Mouse (Mus musculus): Measurements from ENCODE around the gene Glipr2. TPM values are rescaled to one million over a fixed set of nuclear protein-coding genes. Genes with fewer than 3 reads are reported as not detected.

Gene Glipr2
- total RNA-seq (2014; rRNA removed) = 0.83 and 2.0 TPM in 2 replicates
- 0.67 and 1.2 TPM in 2 replicates for polyA plus RNA-seq (2012; rRNA removed)

DNA sequence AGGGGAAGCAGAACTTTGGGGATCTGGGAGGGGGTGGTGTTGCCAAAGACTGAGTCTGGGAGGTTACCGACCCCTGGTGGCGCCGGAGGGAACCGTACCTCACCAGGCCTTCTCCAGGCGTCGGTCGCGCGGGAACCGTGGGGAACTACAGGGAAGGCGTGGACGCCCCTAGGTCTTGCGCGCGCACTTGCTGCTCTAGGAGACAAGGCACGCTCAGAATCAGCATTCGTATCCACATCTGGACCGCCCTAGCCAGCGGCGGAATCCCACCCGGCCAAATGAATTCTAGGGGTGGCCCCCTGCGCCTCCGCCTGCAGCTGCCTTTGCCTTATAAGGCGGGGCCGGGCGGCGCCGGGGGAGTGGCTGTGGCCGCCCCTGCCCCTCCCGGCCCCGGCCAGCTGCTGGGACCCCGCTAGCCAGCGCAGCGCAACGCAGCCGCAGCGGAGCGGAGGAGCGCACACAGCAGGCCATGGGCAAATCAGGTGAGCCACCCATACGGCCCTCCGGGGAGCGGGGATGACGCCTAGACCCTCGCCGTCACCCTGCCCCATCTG, at the start of gene Glipr2:
TSS of gene Glipr2 (plus strand) at position 110 of the 554 bp plus-strand sequence.
- Histone ChIP-seq H3K4me3 (ENCODE audit: insufficient read depth, low read depth, low read length) (peak within 1 kb of the TSS; percentile 53), H3K79me2 (ENCODE audit: control insufficient read depth, insufficient read depth, low read length) (no peaks in the 10 kb centered on the region), H3K36me3 (ENCODE audit: control insufficient read depth, insufficient read depth, low read length) (no peaks in the 10 kb centered on the region), H3K4me1 (ENCODE audit: control insufficient read depth, insufficient read depth, low read length) (peaks cover 5% of the 10 kb centered on the region), H3K27ac (replicated peaks; ENCODE audit: insufficient read depth, low read depth, low read length) (no peak within 1 kb of the TSS), H3K27me3 (ENCODE audit: control insufficient read depth, insufficient read depth, low read length) (0 out of 2 replicates have a peak, but pooled peaks cover 2% of the 10 kb centered on the region), H3K9ac (ENCODE audit: low read depth, low read length) (peak within 1 kb of the TSS; percentile 24)
- WGBS = 2% methylated on average over 45 of the region's 45 CpGs
- no peak for DNase-seq (ENCODE audit: extremely low read depth, low read depth, low spot score)
- TF ChIP-seq POLR2A (IDR thresholded peaks at IDR 0.05; ENCODE audit: extremely low read depth, insufficient read depth, low read length) (no peak), CTCF (IDR thresholded peaks at IDR 0.05; ENCODE audit: low read depth, low read length) (peak; percentile 78)

DNA sequence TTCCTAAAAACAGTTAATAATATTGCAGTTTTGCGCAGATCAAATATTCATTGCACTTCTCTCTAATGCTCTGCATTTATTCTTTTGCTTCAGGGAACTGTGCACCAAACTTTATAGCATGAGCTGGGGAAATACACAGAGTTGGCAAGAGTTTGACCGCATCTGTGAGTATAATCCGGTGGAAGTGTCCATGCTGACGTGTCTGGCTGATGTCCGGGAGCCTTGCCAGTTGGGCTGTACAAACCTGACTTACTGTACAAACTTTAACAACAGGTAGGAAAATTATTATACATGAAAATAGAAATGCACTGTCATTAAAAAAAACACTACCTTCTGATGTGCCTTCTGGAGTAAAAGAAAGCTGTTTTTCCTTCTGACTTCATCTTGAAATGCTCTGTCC, 39.0 kb upstream of the Glipr2 start:
- Histone ChIP-seq H3K27me3 (ENCODE audit: control insufficient read depth, insufficient read depth, low read length) (no peaks in the 10 kb centered on the region), H3K36me3 (ENCODE audit: control insufficient read depth, insufficient read depth, low read length) (0 out of 2 replicates have a peak, but pooled peaks cover 2% of the 10 kb centered on the region), H3K79me2 (ENCODE audit: control insufficient read depth, insufficient read depth, low read length) (no peaks in the 10 kb centered on the region), H3K9ac (ENCODE audit: low read depth, low read length) (no peak overlapping the region), H3K4me1 (ENCODE audit: control insufficient read depth, insufficient read depth, low read length) (no peaks in the 10 kb centered on the region), H3K27ac (replicated peaks; ENCODE audit: insufficient read depth, low read depth, low read length) (no peak overlapping the region), H3K4me3 (ENCODE audit: insufficient read depth, low read depth, low read length) (no peak overlapping the region)
- TF ChIP-seq POLR2A (IDR thresholded peaks at IDR 0.05; ENCODE audit: extremely low read depth, insufficient read depth, low read length) (no peak), CTCF (IDR thresholded peaks at IDR 0.05; ENCODE audit: low read depth, low read length) (no peak)
- 89% methylated on average over 5 of the region's 5 CpGs for WGBS
- DNase-seq (ENCODE audit: extremely low read depth, low read depth, low spot score) = no peak

DNA sequence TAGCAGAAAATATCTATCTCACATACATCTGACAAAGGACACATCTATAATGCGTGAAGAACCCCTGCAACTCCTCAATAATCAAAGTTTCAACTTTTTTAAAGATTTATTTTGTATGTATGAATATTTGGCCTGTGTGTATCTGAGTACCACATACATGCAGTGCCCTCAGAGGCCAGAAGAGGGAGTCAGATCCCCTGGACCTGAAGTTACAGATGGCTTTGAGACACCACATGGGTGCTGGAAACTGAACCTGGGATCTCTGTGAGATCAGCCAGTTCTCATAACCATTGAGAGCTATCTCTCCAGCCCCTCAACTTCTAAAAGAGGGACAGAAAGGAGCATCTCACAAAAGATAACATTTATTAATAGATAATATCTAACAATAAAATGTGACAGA, 36.6 kb upstream of the Glipr2 start:
- Histone ChIP-seq H3K9ac (ENCODE audit: low read depth, low read length) (no peak overlapping the region), H3K79me2 (ENCODE audit: control insufficient read depth, insufficient read depth, low read length) (no peaks in the 10 kb centered on the region), H3K36me3 (ENCODE audit: control insufficient read depth, insufficient read depth, low read length) (0 out of 2 replicates have a peak, but pooled peaks cover 2% of the 10 kb centered on the region), H3K4me1 (ENCODE audit: control insufficient read depth, insufficient read depth, low read length) (no peaks in the 10 kb centered on the region), H3K27me3 (ENCODE audit: control insufficient read depth, insufficient read depth, low read length) (no peaks in the 10 kb centered on the region), H3K27ac (replicated peaks; ENCODE audit: insufficient read depth, low read depth, low read length) (no peak overlapping the region), H3K4me3 (ENCODE audit: insufficient read depth, low read depth, low read length) (no peak overlapping the region)
- no peak; the same call in 1 of the 2 replicates for TF ChIP-seq CTCF (IDR thresholded peaks at IDR 0.05; ENCODE audit: low read depth, low read length)
- no peak for TF ChIP-seq POLR2A (IDR thresholded peaks at IDR 0.05; ENCODE audit: extremely low read depth, insufficient read depth, low read length)
- 100% methylated on average over 1 of the region's 1 CpGs for WGBS
- no peak for DNase-seq (ENCODE audit: extremely low read depth, low read depth, low spot score)

DNA sequence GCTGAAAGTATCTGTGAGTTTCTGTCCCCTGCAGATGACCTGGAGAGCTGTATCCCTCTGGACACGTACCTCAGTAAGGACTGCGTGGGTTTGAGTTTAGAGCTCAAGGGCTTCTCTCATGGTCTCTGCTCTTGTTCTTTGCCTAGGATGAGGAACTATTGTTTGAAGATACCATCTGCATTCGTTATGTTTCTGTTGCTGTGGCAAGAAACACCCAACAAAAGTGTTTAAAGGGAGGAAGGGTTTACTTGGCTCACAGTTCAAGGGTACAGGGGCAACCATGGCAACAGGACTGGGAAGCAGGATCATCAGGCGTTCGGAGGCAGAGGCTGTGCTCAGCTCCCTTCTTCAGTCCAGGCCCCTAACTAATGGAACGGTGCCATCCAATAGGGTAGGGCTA, 32.1 kb upstream of the Glipr2 start:
- no peaks in the 10 kb centered on the region for H3K79me2 ChIP-seq (ENCODE audit: control insufficient read depth, insufficient read depth, low read length)
- no peak for DNase-seq (ENCODE audit: extremely low read depth, low read depth, low spot score)
- TF ChIP-seq POLR2A (IDR thresholded peaks at IDR 0.05; ENCODE audit: extremely low read depth, insufficient read depth, low read length) = no peak
- no peak for TF ChIP-seq CTCF (IDR thresholded peaks at IDR 0.05; ENCODE audit: low read depth, low read length)
- no peaks in the 10 kb centered on the region for H3K4me1 ChIP-seq (ENCODE audit: control insufficient read depth, insufficient read depth, low read length)
- no peak overlapping the region for H3K9ac ChIP-seq (ENCODE audit: low read depth, low read length)
- H3K27me3 ChIP-seq (ENCODE audit: control insufficient read depth, insufficient read depth, low read length) = no peaks in the 10 kb centered on the region
- 75% methylated on average over 6 of the region's 6 CpGs for WGBS
- no peak overlapping the region for H3K27ac ChIP-seq (replicated peaks; ENCODE audit: insufficient read depth, low read depth, low read length)
- H3K4me3 ChIP-seq (ENCODE audit: insufficient read depth, low read depth, low read length) = no peak overlapping the region
- no peaks in the 10 kb centered on the region; the same call in 1 of the 2 replicates for H3K36me3 ChIP-seq (ENCODE audit: control insufficient read depth, insufficient read depth, low read length)

DNA sequence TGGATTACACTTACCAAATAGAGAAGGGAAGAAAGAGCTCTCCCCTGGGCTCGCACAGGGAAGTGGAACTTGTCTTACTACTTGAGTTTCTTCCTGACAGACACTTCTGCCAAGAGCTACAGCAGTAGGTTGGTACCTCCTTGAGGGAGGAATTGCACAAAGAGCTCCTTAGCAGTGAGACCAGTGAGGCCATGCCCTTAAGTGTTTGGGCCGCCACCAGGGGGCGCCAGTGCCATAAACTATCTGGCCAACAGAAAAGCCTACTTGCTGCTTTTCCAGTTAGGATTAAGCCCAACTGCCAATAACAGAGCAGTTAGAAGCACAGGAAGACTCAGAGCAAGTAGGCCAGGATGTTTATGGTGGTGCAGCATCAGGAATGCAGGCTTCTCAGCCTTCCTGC, 31.4 kb upstream of the Glipr2 start:
- Histone ChIP-seq H3K4me1 (ENCODE audit: control insufficient read depth, insufficient read depth, low read length) (no peaks in the 10 kb centered on the region), H3K27me3 (ENCODE audit: control insufficient read depth, insufficient read depth, low read length) (no peaks in the 10 kb centered on the region), H3K79me2 (ENCODE audit: control insufficient read depth, insufficient read depth, low read length) (no peaks in the 10 kb centered on the region), H3K9ac (ENCODE audit: low read depth, low read length) (no peak overlapping the region), H3K36me3 (ENCODE audit: control insufficient read depth, insufficient read depth, low read length) (no peaks in the 10 kb centered on the region; the same call in 1 of the 2 replicates), H3K27ac (replicated peaks; ENCODE audit: insufficient read depth, low read depth, low read length) (no peak overlapping the region), H3K4me3 (ENCODE audit: insufficient read depth, low read depth, low read length) (no peak overlapping the region)
- DNase-seq (ENCODE audit: extremely low read depth, low read depth, low spot score) = peak; percentile 57
- 12% methylated on average over 3 of the region's 3 CpGs for WGBS
- TF ChIP-seq CTCF (IDR thresholded peaks at IDR 0.05; ENCODE audit: low read depth, low read length) = peak; percentile 92
- TF ChIP-seq POLR2A (IDR thresholded peaks at IDR 0.05; ENCODE audit: extremely low read depth, insufficient read depth, low read length) = no peak

DNA sequence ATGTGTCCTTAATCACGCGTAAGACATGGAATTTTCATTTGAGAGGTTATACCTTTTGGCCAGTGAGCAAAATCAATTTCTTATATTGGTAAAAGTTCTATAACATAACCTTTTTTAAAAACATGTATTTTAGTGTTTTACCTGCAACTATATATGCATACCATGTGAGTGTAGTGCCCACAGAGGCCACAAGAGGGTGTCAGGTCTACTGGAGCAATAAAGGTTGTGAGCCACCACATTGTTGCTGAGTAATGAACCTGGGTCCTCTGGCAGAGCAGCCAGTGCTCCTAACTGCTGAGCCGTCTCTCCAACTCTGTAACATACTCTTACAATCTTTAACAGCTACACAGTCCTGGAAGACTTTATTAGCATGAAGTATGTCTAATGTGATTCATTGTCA, 29.4 kb upstream of the Glipr2 start:
- peaks cover 1% of the 10 kb centered on the region; the same call in 1 of the 2 replicates for H3K4me1 ChIP-seq (ENCODE audit: control insufficient read depth, insufficient read depth, low read length)
- no peak overlapping the region for H3K27ac ChIP-seq (replicated peaks; ENCODE audit: insufficient read depth, low read depth, low read length)
- no peaks in the 10 kb centered on the region; the same call in 1 of the 2 replicates for H3K36me3 ChIP-seq (ENCODE audit: control insufficient read depth, insufficient read depth, low read length)
- H3K4me3 ChIP-seq (ENCODE audit: insufficient read depth, low read depth, low read length) = no peak overlapping the region
- H3K79me2 ChIP-seq (ENCODE audit: control insufficient read depth, insufficient read depth, low read length) = no peaks in the 10 kb centered on the region
- DNase-seq (ENCODE audit: extremely low read depth, low read depth, low spot score) = peak; percentile 7
- no peaks in the 10 kb centered on the region for H3K27me3 ChIP-seq (ENCODE audit: control insufficient read depth, insufficient read depth, low read length)
- over 99% methylated on average over 3 of the region's 3 CpGs for WGBS
- TF ChIP-seq CTCF (IDR thresholded peaks at IDR 0.05; ENCODE audit: low read depth, low read length) = 0 out of 2 replicates have a peak, but pooled peaks have one; percentile 25
- no peak for TF ChIP-seq POLR2A (IDR thresholded peaks at IDR 0.05; ENCODE audit: extremely low read depth, insufficient read depth, low read length)
- no peak overlapping the region for H3K9ac ChIP-seq (ENCODE audit: low read depth, low read length)
